In genomic region chr5:77269399-77269798, GRCm38 (mm10) we compare ENCODE assay signal across 11 mouse cellular contexts. TPM values are rescaled to one million over a fixed set of nuclear protein-coding genes. Genes with fewer than 3 reads are reported as not detected.
DNase-seq lines count a peak whose midpoint lies in the region; ATAC-seq and TF ChIP-seq lines count a peak whose summit lies in the region.
"Had no signal": no experiment of that assay in that cellular context is flagged by ENCODE, and none has a peak within 500 bp of the region (broad histone marks: within the 10 kb centered on the region; RNA-seq: fewer than 3 reads in every experiment).

No protein-coding gene starts in this region.

- 73% methylated on average over 8 of the region's 8 CpGs for WGBS in forebrain, embryonic 11.5 days
- 79% methylated on average over 8 of the region's 8 CpGs for whole genome bisulfite sequencing in forebrain, embryonic 13.5 days
- WGBS in lung, embryonic 14.5 days, result 76% methylated on average over 8 of the region's 8 CpGs
- WGBS in liver, postnatal 0 days (ENCODE audit: insufficient replicate concordance), result 76% methylated on average over 8 of the region's 8 CpGs

- H3K27me3 ChIP-seq in forebrain, embryonic 11.5 days (ENCODE audit: control insufficient read depth, insufficient read depth, low read length), result no peaks in the 10 kb centered on the region
- no peaks in the 10 kb centered on the region for H3K27me3 ChIP-seq in forebrain, embryonic 13.5 days
- H3K27me3 ChIP-seq in lung, embryonic 14.5 days (ENCODE audit: insufficient read depth, low read length), result no peaks in the 10 kb centered on the region
- H3K27me3 ChIP-seq in ES-Bruce4 (ENCODE audit: control insufficient read depth, insufficient read depth, low read length, poor library complexity, severe bottlenecking), result no peaks in the 10 kb centered on the region
- H3K27me3 ChIP-seq in liver, postnatal 0 days (ENCODE audit: insufficient read depth, low read length), result no peaks in the 10 kb centered on the region
- H3K27me3 ChIP-seq: liver, embryonic 15.5 days had no signal

- H3K36me3 ChIP-seq in forebrain, embryonic 11.5 days (ENCODE audit: control insufficient read depth, insufficient read depth, low read length), result peaks cover 13% of the 10 kb centered on the region; the same call in 1 of the 2 replicates
- peaks cover 51% of the 10 kb centered on the region for H3K36me3 ChIP-seq in forebrain, embryonic 13.5 days (ENCODE audit: poor library complexity, severe bottlenecking)
- H3K36me3 ChIP-seq in lung, embryonic 14.5 days (ENCODE audit: insufficient read depth), result peaks cover 66% of the 10 kb centered on the region
- H3K36me3 ChIP-seq in ES-Bruce4 (ENCODE audit: control insufficient read depth, insufficient read depth, low read length, poor library complexity, severe bottlenecking), result peaks cover 60% of the 10 kb centered on the region
- H3K36me3 ChIP-seq in liver, postnatal 0 days (replicated peaks; ENCODE audit: insufficient read depth, low read length), result peaks cover 22% of the 10 kb centered on the region

- no peak for TF ChIP-seq EP300 in ES-Bruce4 (IDR thresholded peaks at IDR 0.05; ENCODE audit: insufficient read depth, low read depth, low read length)
- TF ChIP-seq EP300 in liver, postnatal 0 days (IDR thresholded peaks at IDR 0.05; ENCODE audit: low read depth), result no peak

- H3K27ac ChIP-seq in forebrain, embryonic 11.5 days (ENCODE audit: low read depth, low read length), result no peak overlapping the region
- no peak overlapping the region for H3K27ac ChIP-seq in forebrain, embryonic 13.5 days
- H3K27ac ChIP-seq in lung, embryonic 14.5 days (ENCODE audit: low read depth), result no peak overlapping the region
- H3K27ac ChIP-seq in ES-Bruce4 (ENCODE audit: insufficient read depth, low read length), result no peak overlapping the region
- H3K27ac ChIP-seq in liver, postnatal 0 days (ENCODE audit: low read depth), result no peak overlapping the region
- H3K27ac ChIP-seq: forebrain, embryonic 15.5 days; liver, embryonic 15.5 days had no signal

- no peak for ATAC-seq in forebrain, embryonic 11.5 days (replicated peaks; ENCODE audit: low FRiP score)
- no peak for ATAC-seq in forebrain, embryonic 13.5 days
- ATAC-seq in lung, embryonic 14.5 days (ENCODE audit: insufficient read depth), result no peak
- no peak for ATAC-seq in liver, postnatal 0 days
- ATAC-seq: forebrain, embryonic 15.5 days had no signal

- H3K9ac ChIP-seq in forebrain, embryonic 11.5 days (ENCODE audit: low read length), result no peak overlapping the region
- no peak overlapping the region for H3K9ac ChIP-seq in forebrain, embryonic 13.5 days
- H3K9ac ChIP-seq in lung, embryonic 14.5 days, result no peak overlapping the region
- peak overlapping the region; percentile 50; the same call in 1 of the 2 replicates for H3K9ac ChIP-seq in ES-Bruce4 (ENCODE audit: low read depth, poor library complexity, severe bottlenecking)
- no peak overlapping the region for H3K9ac ChIP-seq in liver, postnatal 0 days (replicated peaks)
- H3K9ac ChIP-seq: forebrain, embryonic 15.5 days; liver, embryonic 15.5 days had no signal

- TF ChIP-seq POLR2A in ES-Bruce4 (IDR thresholded peaks at IDR 0.05; ENCODE audit: insufficient read depth, low read length), result no peak

- no peaks in the 10 kb centered on the region for H3K9me3 ChIP-seq in forebrain, embryonic 11.5 days (ENCODE audit: control insufficient read depth, low read length)
- no peaks in the 10 kb centered on the region for H3K9me3 ChIP-seq in forebrain, embryonic 13.5 days (replicated peaks)
- no peaks in the 10 kb centered on the region for H3K9me3 ChIP-seq in lung, embryonic 14.5 days (ENCODE audit: low read depth, low read length)
- H3K9me3 ChIP-seq in ES-Bruce4 (replicated peaks; ENCODE audit: control insufficient read depth, insufficient read depth, low read length, poor library complexity, severe bottlenecking), result no peaks in the 10 kb centered on the region
- H3K9me3 ChIP-seq in liver, postnatal 0 days (ENCODE audit: low read length), result no peaks in the 10 kb centered on the region
- H3K9me3 ChIP-seq: forebrain, embryonic 15.5 days; liver, embryonic 15.5 days had no signal

- no peaks in the 10 kb centered on the region for H3K4me1 ChIP-seq in forebrain, embryonic 11.5 days (replicated peaks; ENCODE audit: control insufficient read depth, insufficient read depth, low read length)
- peaks cover 15% of the 10 kb centered on the region for H3K4me1 ChIP-seq in forebrain, embryonic 13.5 days
- peaks cover 6% of the 10 kb centered on the region; the same call in 1 of the 2 replicates for H3K4me1 ChIP-seq in lung, embryonic 14.5 days (ENCODE audit: insufficient read depth)
- peaks cover 2% of the 10 kb centered on the region for H3K4me1 ChIP-seq in ES-Bruce4 (ENCODE audit: control insufficient read depth, insufficient read depth, low read length)
- H3K4me1 ChIP-seq in liver, postnatal 0 days (ENCODE audit: insufficient read depth), result peaks cover 13% of the 10 kb centered on the region

- peak; percentile 56 for DNase-seq in forebrain, embryonic 11.5 days (ENCODE audit: low spot score)
- DNase-seq in lung, embryonic 14.5 days, result peak; percentile 34
- DNase-seq in lung, adult 18-20 months, result no peak
- DNase-seq in liver, postnatal 0 days, result no peak
- no peak for DNase-seq in adrenal gland, adult 8-10 months
- no peak for DNase-seq in urinary bladder, postnatal 36 days (ENCODE audit: low spot score in 2 of 2)
- DNase-seq: heart, postnatal 10 days had no signal

- H3K4me2 ChIP-seq in forebrain, embryonic 11.5 days (ENCODE audit: low read depth, low read length, severe bottlenecking), result no peak overlapping the region
- H3K4me2 ChIP-seq in forebrain, embryonic 13.5 days, result no peak overlapping the region
- H3K4me2 ChIP-seq in lung, embryonic 14.5 days, result no peak overlapping the region
- no peak overlapping the region for H3K4me2 ChIP-seq in liver, postnatal 0 days (ENCODE audit: low read depth, low read length)
- H3K4me2 ChIP-seq: forebrain, embryonic 15.5 days; liver, embryonic 15.5 days had no signal

- no peak overlapping the region for H3K4me3 ChIP-seq in forebrain, embryonic 11.5 days (ENCODE audit: low read depth, low read length)
- no peak overlapping the region for H3K4me3 ChIP-seq in forebrain, embryonic 13.5 days
- H3K4me3 ChIP-seq in lung, embryonic 14.5 days (ENCODE audit: low read depth, low read length), result no peak overlapping the region
- H3K4me3 ChIP-seq in ES-Bruce4 (ENCODE audit: low read depth, low read length), result peak overlapping the region; percentile 53
- no peak overlapping the region for H3K4me3 ChIP-seq in liver, postnatal 0 days (ENCODE audit: low read depth, low read length)
- H3K4me3 ChIP-seq: forebrain, embryonic 15.5 days; liver, embryonic 15.5 days had no signal

- TF ChIP-seq CTCF in lung, embryonic 14.5 days (IDR thresholded peaks at IDR 0.05; ENCODE audit: low read depth), result peak; percentile 61
- peak; percentile 57 for TF ChIP-seq CTCF in ES-Bruce4 (IDR thresholded peaks at IDR 0.05; ENCODE audit: low read depth, low read length)
- peak; percentile 65 for TF ChIP-seq CTCF in liver, postnatal 0 days (IDR thresholded peaks at IDR 0.05; ENCODE audit: low read depth)

RNA-seq across cellular contexts. Expression of gene Rest, which starts 4.1 kb away (rescaled TPM):
- 24.7 and 25.3 TPM in 2 replicates for polyA plus RNA-seq in forebrain, embryonic 11.5 days (2014; fragmentation: Nextera tagmentation; extraction: Ambion mirVana)
- polyA plus RNA-seq in forebrain, embryonic 13.5 days (2015; fragmentation: Nextera tagmentation; extraction: Ambion mirVana), result 11.1 and 13.1 TPM in 2 replicates
- 42.6 and 43.5 TPM in 2 replicates for polyA plus RNA-seq in lung, embryonic 14.5 days (2014; fragmentation: Nextera tagmentation; extraction: Ambion mirVana)
- polyA plus RNA-seq in ES-Bruce4 (2011; ENCODE audit: insufficient read depth, insufficient read length, low read depth, missing spikeins), result 106 and 115 TPM in 2 replicates
- 6.4 and 6.9 TPM in 2 replicates for polyA plus RNA-seq in liver, postnatal 0 days (2015; fragmentation: Nextera tagmentation; extraction: Ambion mirVana)
- 10 to 100 TPM; 24.0 to 31.9 (median 26.4) TPM for total RNA-seq in adrenal gland, adult 8-10 months (2022)

RNA-seq across cellular contexts. Expression of gene Noa1, which starts 40.5 kb away (rescaled TPM):
- polyA plus RNA-seq in forebrain, embryonic 11.5 days (2014; fragmentation: Nextera tagmentation; extraction: Ambion mirVana), result 39.3 and 39.6 TPM in 2 replicates
- 33.8 and 35.8 TPM in 2 replicates for polyA plus RNA-seq in forebrain, embryonic 13.5 days (2015; fragmentation: Nextera tagmentation; extraction: Ambion mirVana)
- 27.4 and 29.8 TPM in 2 replicates for polyA plus RNA-seq in lung, embryonic 14.5 days (2014; fragmentation: Nextera tagmentation; extraction: Ambion mirVana)
- polyA plus RNA-seq in ES-Bruce4 (2011; ENCODE audit: insufficient read depth, insufficient read length, low read depth, missing spikeins), result 17.0 and 22.5 TPM in 2 replicates
- 8.2 and 10.5 TPM in 2 replicates for polyA plus RNA-seq in liver, postnatal 0 days (2015; fragmentation: Nextera tagmentation; extraction: Ambion mirVana)
- total RNA-seq in adrenal gland, adult 8-10 months (2022), result 10 to 100 TPM; 25.0 to 29.8 (median 27.7) TPM

RNA-seq across cellular contexts. Expression of gene Polr2b, which starts 40.5 kb away (rescaled TPM):
- polyA plus RNA-seq in forebrain, embryonic 11.5 days (2014; fragmentation: Nextera tagmentation; extraction: Ambion mirVana), result 110 and 115 TPM in 2 replicates
- 82.5 and 87.1 TPM in 2 replicates for polyA plus RNA-seq in forebrain, embryonic 13.5 days (2015; fragmentation: Nextera tagmentation; extraction: Ambion mirVana)
- 73.2 and 74.6 TPM in 2 replicates for polyA plus RNA-seq in lung, embryonic 14.5 days (2014; fragmentation: Nextera tagmentation; extraction: Ambion mirVana)
- polyA plus RNA-seq in ES-Bruce4 (2011; ENCODE audit: insufficient read depth, insufficient read length, low read depth, missing spikeins), result 238 and 257 TPM in 2 replicates
- polyA plus RNA-seq in liver, postnatal 0 days (2015; fragmentation: Nextera tagmentation; extraction: Ambion mirVana), result 16.4 and 18.6 TPM in 2 replicates
- 100 to 1,000 TPM in 2 of 4 experiments, 10 to 100 TPM in 2; 63.5 to 111 (median 85.4) TPM for total RNA-seq in adrenal gland, adult 8-10 months (2022)

RNA-seq across cellular contexts. Expression of gene Spink2, which starts 58.1 kb away (rescaled TPM):
- 0.63 and 1.2 TPM in 2 replicates for polyA plus RNA-seq in forebrain, embryonic 11.5 days (2014; fragmentation: Nextera tagmentation; extraction: Ambion mirVana)
- polyA plus RNA-seq in forebrain, embryonic 13.5 days (2015; fragmentation: Nextera tagmentation; extraction: Ambion mirVana), result 0.94 and 1.4 TPM in 2 replicates
- polyA plus RNA-seq in lung, embryonic 14.5 days (2014; fragmentation: Nextera tagmentation; extraction: Ambion mirVana), result 0.32 and 1.3 TPM in 2 replicates
- not detected in 2 replicates for polyA plus RNA-seq in ES-Bruce4 (2011; ENCODE audit: insufficient read depth, insufficient read length, low read depth, missing spikeins)
- not detected in 2 replicates for polyA plus RNA-seq in liver, postnatal 0 days (2015; fragmentation: Nextera tagmentation; extraction: Ambion mirVana)
- total RNA-seq in adrenal gland, adult 8-10 months (2022), result not detected

Comparison
In these comparisons a context has a peak if more than half of its experiments do, and no peak if none do; other contexts are left out.
1. DNase-seq: peak in forebrain, embryonic 11.5 days (single experiment) and lung, embryonic 14.5 days (single experiment); none in lung, adult 18-20 months (0 of 2), liver, postnatal 0 days (single experiment), adrenal gland, adult 8-10 months (single experiment) and urinary bladder, postnatal 36 days (0 of 2).
2. Peak in every context shown above with its lines, with median percentiles within 50 percentile points of each other: CTCF ChIP-seq.